Mouse (Mus musculus) 3134 (cell line): ENCODE measurements around the gene Tcf20.
A peak's percentile ranks its signal among the peaks of the same experiment; 100 is the strongest.

ENCODE experiments used
- DNase-seq: peaks from one replicate; pipeline ENCODE4 v3.0.0-alpha.2; 2011; ENCODE audit warnings: low spot score; ENCODE audit not compliant: insufficient read length; ENCODE audit errors: extremely low read depth

The Tcf20 gene

DNA sequence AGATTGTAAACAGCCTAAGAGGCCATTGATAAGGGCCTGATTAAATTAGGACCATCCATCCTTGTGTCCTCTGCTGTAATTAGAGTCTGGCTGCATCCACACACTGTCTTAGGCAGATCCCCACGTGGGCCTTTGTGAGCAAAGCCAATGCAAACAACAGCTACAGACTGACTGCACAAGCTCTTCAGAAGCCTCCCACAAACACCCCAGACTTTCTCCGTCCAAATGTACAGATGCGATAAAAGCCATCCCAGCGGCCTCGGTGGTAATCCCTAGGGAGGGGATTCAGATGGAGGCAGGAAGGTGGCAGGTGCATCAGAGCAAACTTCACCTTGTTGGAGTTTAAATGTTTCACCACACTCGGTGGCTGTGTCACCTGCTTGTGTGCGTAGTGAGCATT lies 7.6 kb upstream of the Tcf20 start:
- DNase-seq: no peak

DNA sequence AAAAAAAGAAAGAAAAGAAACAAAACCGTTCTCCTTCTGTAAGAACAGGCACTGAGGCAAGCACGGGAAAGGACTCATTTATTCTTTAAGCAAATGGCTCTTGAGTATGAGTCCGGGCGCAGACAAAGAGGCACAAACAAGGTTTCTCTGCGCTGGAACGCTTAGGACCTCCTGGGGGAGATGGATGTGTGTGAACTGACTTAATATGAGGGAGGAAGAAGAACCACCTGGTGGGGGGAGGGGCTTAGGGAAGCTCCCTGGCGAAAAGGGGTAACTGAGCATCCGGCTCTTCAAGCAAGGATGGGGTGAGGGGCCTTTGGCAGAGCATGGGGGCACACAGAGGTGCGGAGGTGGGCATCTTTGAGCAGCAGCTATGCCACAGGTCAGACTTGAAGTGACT lies 5.2 kb upstream of the Tcf20 start:
- no peak for DNase-seq

DNA sequence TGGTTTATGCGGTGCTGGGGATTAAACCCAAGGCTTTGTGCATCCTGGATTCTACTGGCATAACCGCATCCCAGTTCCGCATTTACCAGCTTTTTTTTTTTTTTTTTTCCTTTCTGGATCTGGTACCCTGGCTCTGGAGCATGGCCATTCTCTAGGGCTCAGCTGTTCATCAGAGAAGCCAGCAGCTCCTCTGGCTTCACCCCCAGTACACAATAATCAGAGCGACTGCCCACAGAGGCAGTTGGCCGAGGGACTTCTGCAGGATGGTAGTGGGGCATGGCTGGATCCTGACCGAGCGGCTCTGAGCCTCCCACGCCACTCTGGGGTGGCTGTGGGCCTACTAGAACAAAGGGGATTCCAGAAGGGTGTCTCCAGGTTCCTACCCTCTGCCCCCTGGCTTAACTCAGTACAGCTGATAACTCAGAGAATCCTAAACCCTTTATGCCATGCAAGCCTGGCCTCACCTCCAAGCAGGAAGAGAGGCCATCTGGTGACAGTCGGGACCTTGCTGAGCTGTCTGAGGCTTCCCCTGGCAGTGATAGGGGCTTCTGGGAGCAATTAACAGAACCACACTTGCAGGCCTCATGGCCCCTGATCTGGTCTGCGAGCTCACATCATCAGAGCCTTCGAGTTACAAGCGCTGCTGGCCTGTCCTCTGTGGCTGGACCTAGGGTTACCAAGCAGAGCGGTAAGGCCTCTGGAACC lies 4.6 kb upstream of the Tcf20 start:
- DNase-seq: no peak

DNA sequence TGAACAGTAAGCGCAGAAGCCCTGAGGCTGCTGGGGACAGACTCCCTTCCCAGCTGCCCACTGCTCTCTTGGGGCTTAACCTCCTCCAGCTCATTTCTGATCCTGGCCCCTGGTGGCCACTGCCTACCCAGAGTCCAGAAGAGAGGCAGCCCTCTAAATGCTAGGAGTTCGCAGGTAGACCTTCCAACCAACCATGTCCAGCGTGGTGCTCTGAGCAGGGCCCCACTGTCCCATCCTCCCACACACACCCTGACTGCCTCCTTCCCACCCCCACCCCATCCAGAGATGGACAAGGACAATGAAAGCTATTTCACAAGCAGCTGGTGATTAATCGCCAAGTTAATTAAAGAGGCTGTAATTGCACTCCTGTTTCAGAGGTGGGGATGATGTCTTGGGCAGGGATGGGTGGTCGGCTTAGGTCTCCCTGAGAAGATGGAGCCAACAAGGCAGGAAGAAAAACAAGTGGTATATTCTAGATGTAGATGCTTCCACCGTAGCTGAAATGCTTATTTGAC lies 1.6 kb upstream of the Tcf20 start:
- DNase-seq: no peak

DNA sequence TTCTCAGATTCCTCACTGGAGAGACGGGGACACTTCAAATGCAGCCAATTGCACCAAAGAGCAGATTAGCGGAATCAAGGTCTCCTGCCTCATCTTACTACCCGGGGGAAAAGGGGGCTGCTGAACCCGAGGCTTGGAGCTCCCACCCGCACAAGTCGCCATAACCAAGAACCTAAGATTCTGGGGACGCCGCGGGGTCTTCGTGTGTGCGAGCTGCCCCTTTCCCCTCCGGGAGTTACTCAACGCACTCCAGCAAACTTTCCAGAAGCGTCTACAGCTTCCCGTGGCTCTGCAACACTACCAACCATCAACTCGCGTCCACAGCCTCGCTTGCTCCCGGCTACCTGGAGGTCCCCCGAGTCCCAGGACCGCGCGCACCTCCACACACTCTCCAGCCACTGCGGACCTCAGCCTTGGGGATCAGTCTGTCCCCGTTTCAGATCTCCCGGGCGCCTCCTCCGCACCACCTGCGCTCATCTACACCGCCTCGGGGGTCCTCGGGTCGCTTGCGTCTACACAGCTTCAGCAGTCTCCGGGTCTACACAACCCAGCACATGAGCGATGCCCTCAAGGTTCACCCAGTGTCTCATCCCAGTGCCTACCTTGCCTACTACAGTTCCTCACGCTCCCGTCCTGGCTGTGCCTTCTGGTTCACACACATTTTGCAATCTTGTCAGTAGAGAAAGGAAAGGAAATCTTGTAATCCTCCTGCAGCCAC lies 499 bp downstream of the Tcf20 start:
- no peak for DNase-seq

DNA sequence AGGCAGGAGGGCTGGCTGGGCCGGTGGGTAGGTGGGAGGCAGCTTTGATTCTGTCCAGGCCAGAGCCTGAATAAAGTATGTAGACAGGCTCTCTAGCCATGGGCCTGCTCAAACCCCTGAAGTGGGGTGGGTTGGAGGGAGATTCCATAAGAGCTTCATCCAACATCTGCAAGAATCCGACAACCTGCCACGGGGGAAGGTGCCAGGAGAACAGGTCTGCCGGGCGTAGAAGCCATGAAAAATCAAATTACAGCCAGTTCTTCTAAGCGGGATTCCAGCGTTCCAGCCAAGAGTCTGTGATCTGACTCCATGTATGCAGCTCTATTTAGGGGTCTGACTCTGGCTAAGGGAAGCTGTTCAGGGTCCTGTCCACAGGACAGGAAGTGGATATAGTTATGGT lies 3.1 kb downstream of the Tcf20 start:
- DNase-seq: no peak

DNA sequence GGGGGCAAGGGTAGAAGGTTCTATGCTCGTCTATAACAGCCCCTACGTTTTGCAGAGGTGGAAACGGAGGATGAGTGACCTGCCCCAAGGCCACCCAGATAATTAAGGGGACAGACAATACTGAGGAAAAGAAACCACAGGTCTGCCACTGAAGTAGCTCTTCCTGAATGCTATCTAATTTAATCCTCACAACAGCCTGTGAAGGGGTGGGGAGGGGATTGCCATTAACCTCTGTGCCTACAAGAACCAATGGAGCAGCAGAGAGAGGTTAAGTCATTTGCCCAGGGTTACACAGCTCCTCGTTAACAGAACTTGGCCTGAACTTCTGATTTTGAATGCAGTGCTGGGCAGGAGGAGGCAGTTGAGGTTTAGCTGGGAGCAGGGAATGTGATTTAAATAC lies 3.6 kb downstream of the Tcf20 start:
- no peak for DNase-seq

DNA sequence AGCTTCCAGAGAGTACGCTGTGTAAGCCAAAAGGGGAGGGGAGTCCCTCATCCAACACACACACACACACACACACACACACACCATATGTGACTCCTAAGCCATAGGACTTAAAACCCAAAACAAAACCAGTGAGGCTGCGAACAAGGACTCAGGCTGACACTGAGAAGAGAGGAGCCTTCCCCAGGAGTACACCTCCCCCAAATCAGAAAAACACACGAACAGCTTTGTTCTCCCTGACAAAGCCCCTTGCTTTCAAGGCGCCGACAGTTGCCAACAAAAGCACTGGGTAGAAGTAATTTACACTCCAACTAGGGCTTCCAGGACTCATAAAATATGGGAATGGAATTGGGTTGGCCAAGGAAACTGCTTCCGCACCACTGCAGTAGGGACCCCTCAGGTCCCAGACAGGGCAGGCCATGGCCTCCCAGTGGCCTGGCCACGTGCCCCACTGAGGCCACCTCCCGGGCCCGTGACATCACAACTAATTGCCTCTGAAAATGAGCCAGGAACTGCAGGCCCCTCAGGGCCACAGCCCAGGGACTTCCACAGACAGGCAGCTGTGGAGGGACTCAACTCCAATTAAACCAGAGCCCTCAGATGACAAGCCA lies 4.2 kb downstream of the Tcf20 start:
- DNase-seq: no peak

DNA sequence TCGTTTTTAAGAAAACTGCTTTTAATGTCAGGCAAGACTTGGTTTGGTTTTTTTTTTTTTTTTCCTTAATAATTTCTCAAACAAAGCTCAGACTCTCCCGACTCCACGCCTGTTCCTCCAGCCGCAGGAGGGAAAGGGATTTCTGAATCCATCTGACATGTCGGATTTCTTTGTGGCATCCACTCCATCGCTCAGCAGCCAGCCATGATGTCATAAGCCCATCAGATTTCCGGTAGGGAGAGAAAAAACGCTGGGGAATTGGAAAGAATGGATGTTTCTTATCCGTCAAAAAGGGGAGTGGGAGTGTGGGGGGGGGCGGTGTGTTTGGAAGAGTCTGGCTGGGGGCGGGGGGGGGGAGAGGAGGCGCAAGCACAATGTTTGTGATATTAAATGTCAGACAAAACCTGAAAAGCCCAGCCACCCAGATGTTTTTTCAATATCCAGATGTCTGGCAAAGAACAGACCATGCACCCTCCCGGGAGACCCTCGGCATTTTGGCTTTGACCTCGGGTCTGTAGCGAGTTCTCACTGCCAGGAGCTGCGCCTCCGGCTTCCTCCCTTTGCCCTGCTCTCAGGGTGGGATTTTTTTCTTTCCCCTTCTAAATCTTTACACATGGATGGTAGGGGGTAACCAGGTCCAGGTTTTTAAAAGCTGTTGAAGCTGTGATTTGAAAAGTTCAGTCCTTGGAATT lies 4.8 kb downstream of the Tcf20 start:
- DNase-seq: no peak

DNA sequence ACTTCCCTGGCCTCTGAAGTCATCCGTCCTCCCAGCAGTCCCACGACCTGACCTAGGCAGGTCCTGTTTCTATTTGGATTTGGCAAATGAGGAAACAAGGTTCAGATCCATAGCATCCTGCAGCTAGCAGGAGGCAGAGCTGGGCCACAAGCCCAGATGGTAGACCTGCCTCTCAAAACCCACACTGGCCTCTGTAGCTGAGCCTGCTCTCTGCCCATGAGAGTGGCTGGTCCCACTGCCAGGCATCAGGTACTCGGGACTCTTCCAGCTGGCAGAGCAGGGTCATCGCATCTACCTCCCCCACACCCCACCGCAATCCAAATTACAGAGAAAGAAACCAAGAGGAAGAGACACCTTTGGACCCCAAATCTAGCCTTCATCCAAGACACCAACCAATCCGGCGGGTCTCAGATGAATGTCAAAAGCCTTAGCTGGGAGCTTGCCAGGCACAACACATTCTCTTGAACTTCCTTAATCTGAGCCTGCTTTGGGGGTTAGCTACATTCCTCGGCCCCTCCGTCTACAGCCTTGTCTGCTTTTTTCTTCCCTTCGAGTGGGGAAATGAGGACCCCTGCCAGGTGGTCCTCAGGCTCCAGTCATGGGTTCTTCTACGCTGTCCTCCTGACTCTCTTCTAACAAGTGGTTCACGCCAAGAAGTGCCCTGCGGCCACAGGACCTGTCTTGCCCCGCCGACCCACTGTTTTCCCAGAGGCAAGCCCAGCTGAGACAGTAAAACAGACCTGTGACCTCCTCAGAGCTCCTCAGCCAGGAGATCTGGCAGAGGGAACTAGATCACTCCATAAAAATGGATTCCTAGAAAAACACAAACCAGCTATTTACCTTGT lies 5.8 kb downstream of the Tcf20 start:
- DNase-seq: no peak

DNA sequence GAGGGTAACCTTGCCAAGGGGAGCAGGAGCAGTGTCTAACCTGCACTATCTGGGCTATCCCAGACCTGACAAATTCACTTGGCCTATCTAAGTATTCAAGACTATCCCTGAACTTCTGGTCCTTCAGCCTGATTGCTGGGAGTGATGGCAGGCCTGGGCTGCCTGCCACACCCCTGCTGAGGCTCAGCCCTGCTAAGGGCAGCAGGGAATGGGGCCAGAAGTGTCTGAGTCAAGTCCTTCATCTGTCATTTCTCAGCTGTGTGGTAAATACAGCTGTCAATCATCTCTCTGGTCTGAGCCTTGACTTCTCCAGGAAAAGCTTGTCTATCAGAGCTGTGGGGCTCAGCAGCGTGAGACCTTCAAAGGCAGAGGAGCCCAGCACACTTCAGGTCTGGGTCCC lies 8.1 kb downstream of the Tcf20 start:
- peak; percentile 42 for DNase-seq

DNA sequence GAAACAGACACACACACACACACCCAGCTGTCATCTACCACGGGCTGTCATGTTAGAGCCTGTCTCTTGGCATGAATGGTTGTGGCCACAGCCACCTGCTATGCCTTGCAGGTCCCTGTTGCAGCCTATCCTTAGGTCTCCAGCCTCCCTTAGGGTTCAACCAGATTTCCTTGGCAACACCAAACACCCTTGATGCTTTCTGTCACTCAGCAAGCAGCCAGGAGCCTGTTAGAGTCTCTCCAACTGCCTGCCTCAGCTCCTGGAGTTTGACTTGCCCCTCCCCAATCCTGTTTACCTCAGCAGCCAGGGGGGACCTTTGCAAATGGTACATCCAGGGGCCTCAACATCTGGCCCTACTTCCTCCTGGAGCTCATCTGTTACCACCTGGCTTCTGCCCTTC lies 13.2 kb downstream of the Tcf20 start:
- DNase-seq: no peak

DNA sequence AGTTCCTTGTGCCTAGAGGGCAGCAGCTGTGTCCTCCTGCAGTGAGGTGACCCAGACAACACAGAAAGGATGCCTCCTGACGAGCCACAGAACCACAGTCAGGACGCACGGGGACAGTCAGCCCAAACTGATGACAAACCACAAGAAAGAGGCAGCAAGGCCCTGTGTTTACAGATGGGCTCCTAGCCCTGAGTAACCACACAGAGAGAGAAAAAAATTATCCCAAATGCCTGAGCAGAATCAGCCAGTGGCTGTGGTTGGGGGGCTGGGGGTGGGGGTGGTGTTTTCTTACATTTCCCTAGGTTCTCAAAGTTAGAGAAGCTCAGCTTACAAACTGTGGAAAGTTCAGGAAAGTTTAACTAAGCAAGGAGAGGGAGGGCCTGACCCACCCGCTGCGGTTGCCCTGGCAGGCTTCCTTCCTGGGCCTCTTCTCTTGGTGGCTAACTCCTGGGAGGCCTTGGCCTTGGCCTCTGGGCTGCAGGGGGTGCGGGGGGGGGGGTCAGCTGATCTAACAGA lies 18.4 kb downstream of the Tcf20 start:
- peak; percentile 71 for DNase-seq

DNA sequence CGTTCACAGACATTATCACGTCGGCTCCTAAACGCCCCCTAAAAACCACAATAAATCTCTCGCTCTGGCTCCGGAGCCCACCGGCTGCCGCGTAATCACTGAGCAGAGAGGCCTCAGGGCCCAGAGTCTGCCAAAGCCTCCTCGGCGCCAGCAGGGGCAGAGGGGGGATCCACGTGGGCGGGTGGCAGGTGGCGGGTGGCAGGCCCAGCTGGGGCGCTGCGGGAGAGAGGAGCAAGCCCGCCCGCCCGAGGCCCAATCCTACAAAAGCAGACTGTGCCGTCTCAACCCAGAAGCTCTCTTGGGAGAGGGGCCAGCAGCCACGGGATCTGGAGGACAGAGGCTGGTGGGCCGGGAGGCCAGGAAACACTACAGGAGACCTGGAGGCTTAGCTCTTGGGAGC lies 19.2 kb downstream of the Tcf20 start:
- no peak for DNase-seq

DNA sequence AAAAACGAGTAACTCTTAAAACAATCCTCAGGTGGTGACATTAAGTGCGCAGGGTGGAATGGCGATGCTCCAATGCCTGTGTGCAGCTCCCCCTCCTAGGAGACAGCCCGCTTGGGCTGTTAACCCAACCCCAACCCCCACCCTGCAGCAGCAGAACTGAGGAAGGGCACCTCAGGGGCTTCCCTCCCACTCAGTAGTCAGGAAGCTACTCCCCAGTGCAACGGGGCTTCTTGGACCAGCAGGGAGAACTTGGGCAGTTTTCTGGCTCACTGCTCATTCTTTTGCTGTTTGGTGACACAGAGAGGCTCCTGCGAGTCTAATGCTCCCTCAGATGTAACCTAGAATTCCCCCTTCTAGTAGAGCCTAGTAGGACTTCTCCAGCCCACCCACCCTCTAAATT lies 19.7 kb downstream of the Tcf20 start:
- DNase-seq: no peak

DNA sequence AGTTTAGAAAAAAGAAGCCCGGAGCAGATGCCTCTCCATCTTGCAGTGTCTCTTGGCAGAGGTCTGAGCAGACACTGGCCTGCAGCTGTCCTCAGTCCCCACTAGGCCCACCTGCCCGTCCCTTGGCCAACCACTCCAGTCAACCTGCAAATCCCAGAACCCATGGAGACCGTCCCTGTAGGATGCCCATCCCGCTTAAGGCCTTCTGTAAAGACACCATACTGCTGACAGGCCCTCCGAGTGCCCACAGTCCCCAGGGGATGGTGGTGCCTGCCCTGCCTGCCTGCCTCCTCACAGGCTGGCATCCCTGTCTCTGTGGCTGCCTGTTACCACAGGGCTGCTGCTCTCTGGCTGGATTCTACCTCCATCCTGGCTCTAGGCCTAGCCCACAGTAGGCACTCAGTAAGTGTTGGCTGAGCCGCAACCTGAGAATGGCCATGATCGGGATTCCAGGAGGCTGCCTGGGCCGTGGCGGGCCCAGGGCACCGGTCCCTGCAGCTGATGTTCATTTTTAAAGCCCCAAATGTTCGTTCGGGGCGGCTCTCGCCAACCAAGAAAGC lies 23.3 kb downstream of the Tcf20 start:
- peak; percentile 75 for DNase-seq

DNA sequence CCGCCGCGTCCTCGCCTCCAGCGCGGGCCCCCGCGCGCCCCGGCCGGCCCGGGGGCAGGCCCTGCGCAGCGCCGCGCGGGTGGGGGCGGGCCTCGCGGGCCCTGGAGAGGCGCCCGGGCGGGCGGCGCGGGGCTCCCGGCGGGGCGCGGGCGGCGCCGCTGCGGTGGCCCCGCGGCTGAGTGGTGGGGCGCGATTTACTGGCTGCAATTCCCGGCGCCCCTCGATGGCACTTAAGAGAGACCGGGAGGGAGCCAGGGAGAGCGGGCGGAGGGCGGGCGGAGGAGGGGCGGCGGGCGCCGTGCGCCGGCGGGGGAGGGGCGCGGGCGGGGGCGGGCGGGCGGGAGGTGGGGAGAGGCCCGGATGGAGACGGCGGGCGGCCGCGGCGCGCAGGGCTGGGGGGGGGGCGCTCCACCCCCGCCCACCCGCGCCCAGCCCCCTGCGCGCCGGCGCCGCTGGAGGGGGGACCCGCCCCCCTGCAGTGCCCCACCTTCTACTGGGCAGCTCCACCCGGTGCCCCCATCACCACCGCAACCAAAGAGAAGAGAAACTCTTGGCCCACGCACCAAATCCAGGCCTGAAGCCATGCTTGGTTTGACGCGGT lies 24.0 kb downstream of the Tcf20 start:
- DNase-seq: no peak

DNA sequence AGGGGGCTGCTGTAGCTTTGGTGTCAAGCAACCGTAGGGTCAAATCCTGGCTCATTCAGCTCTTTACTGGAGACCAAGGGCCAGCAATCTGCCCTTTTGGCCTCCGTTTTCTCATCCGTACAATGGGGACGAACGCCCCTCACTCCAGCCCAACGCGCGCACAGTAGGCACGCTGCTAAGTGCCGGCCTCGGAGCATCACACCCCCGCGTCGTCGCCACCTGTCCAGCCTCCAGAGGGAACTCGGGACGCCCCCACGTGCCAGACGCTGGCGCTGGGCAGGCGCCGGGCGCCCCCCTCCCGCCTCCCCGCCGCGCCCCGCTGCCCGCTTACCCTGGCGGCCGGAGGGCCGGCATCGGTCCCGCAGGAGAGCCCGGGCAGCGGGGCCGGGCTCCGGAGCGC lies 24.6 kb downstream of the Tcf20 start:
- no peak for DNase-seq

DNA sequence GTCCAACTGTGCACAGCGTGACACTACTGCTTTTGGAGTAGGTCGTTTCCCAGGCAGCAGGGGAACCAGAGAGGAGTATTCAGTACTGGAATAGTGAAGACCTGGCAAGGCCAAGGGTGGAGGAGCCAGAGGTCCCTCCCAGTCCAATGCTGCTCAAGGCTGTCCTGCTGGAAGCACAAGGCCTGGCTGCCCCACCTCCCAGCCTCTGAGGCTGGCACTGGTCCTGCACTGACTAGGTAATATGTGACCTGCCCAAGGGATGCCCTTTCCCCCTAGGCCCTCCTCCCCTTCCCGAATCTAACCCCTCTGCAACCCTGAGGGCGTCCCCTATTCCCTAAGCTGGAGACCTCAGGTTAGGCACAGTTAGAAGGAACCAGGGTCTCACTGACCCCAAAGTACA lies 25.1 kb downstream of the Tcf20 start:
- no peak for DNase-seq
